Mouse (Mus musculus) cerebellum, adult 2 months (tissue): ENCODE data around the gene Arg2.

Experiments used
- CTCF ChIP-seq: fragments of 200-500 bp; IDR thresholded peaks from 2 replicates; pipeline ENCODE4 v1.5.1; 2011; ENCODE audit warnings: low read depth, mild to moderate bottlenecking, control low read depth, low read length, moderate library complexity, borderline replicate concordance; ENCODE audit not compliant: insufficient read depth
- POLR2A ChIP-seq: fragments of 200-500 bp; IDR thresholded peaks from 2 replicates; pipeline ENCODE4 v1.6.1; 2011; ENCODE audit warnings: low read length, control low read depth, borderline replicate concordance; ENCODE audit not compliant: insufficient read depth

- TF ChIP-seq CTCF (no peak), POLR2A (no peak)
Observed at GRCm38 (mm10) chr12:79140811-79141210, 10.2 kb downstream of the Arg2 start.
